Mouse (Mus musculus) layer of hippocampus, adult 2 months (tissue): ENCODE measurements around the gene Nr4a3. TPM values are rescaled to one million over a fixed set of nuclear protein-coding genes. Genes with fewer than 3 reads are reported as not detected.

Source experiments
- DNase-seq, 2 experiments: peaks; one replicate each; pipeline ENCODE4 v3.0.0; 2022; ENCODE audit warnings: low spot score in 2 of 2
- H3K27ac ChIP-seq: fragments of 200-600 bp; 2 replicates; pipeline ENCODE4 v1.8.1; 2022
- H3K4me3 ChIP-seq: fragments of 200-600 bp; 2 replicates; pipeline ENCODE4 v1.8.1; 2022; ENCODE audit warnings: mild to moderate bottlenecking
- CTCF ChIP-seq: fragments of 200-600 bp; conservative IDR thresholded peaks from 2 replicates; pipeline ENCODE4 v1.8.1; 2022; ENCODE audit warnings: antibody characterized with exemption, mild to moderate bottlenecking, moderate library complexity
- total RNA-seq, 2 experiments: library from RNA; stranded (reverse); gene quantifications; 2 replicates each; pipeline ENCODE4 v1.2.3; 2021

Nr4a3 gene
- total RNA-seq, 2 experiments from 2014 or later: 63.5 to 68.7 TPM

- no peak for DNase-seq
- Histone ChIP-seq H3K27ac (no peak overlapping the region), H3K4me3 (no peak overlapping the region)
- no peak for TF ChIP-seq CTCF
These were observed 19.4 kb downstream of the Nr4a3 start for GRCm38 (mm10) chr4:48064311-48064710.

- Histone ChIP-seq H3K4me3 (no peak overlapping the region), H3K27ac (no peak overlapping the region)
- DNase-seq: peak in 1 of 2 experiments; percentile 54
- TF ChIP-seq CTCF: no peak
These were observed 21.7 kb downstream of the Nr4a3 start for GRCm38 (mm10) chr4:48066676-48067075.

DNA sequence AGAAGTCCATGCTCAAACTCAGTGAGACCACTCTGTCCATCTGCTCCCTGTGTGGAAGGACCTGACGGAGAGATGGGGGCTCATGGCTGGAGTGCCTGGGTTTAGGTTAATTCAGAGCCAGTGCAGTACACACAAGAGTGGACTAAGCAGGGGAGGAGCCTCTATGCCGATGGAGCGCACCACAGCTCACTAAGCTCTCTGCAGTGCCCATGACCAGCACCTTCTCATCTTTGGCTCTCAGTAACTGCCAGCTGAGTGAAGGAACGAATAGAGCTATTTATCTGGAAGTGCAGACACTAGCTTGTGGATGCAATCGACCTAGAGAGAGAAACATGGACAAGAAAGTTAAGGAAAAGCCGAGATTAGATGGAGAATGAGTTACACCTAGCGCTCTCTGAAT lies 24.2 kb downstream of the Nr4a3 start:
- Histone ChIP-seq H3K4me3 (no peak overlapping the region), H3K27ac (no peak overlapping the region)
- TF ChIP-seq CTCF: no peak
- no peak for DNase-seq

DNA sequence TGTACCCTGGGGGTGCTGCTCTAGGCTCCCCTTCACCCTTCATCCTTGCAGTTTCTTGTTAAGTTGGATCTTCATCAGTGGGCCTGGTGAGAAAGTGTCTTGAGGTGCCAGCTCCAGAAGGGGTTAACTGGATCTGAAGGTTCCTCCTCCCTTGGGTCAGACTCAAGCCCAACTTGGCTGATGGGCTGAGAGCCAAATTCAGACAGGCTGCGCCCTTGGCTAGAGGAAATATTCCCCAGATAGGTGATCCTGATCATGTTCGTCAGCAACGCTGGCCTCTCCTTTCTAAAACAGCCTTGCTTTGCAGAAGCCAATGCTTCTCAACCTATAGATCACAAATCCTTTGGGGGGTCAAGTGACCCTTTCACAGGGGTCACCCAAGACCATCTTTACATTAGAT lies 27.1 kb downstream of the Nr4a3 start:
- TF ChIP-seq CTCF: no peak
- DNase-seq: no peak
- no peak overlapping the region for H3K27ac ChIP-seq
- no peak overlapping the region for H3K4me3 ChIP-seq

GRCm38 (mm10) chr4:48073325-48073724 lies 28.4 kb downstream of the Nr4a3 start:
- no peak for DNase-seq

GRCm38 (mm10) chr4:48074451-48075240 lies 29.7 kb downstream of the Nr4a3 start:
- Histone ChIP-seq H3K4me3 (no peak overlapping the region), H3K27ac (no peak overlapping the region)
- DNase-seq: no peak
- no peak for TF ChIP-seq CTCF

More at GRCm38 (mm10) chr4:48073325-48073724, 28.4 kb downstream of the Nr4a3 start:
- H3K27ac ChIP-seq: no peak overlapping the region
- no peak overlapping the region for H3K4me3 ChIP-seq
- TF ChIP-seq CTCF: no peak

- Histone ChIP-seq H3K27ac (peak overlapping the region; percentile 36; the same call in 1 of the 2 replicates), H3K4me3 (no peak overlapping the region)
- peak in 1 of 2 experiments; percentile 45 for DNase-seq
- no peak for TF ChIP-seq CTCF
These were observed 31.9 kb downstream of the Nr4a3 start for GRCm38 (mm10) chr4:48076693-48077471.

DNA sequence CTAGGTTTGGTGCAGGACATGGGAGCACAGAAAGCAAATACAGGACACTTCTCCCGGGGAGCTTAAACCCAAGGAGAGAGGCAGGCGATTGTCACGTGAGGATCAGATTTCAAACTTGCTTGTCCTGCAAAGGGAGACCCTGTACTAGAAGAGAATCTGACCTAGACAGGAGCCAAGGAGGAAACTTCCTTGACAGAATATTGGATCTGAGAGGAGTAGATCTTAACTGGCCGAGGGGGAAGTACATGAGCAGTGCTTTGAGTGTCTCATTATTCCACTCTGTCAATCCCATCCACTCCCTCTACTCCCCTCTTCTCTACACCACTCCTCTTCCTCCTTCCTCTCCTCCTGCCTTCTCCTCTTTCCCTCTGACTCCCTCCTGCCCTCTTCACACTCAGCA lies 33.3 kb downstream of the Nr4a3 start:
- H3K4me3 ChIP-seq: no peak overlapping the region
- DNase-seq: no peak
- TF ChIP-seq CTCF: no peak
- H3K27ac ChIP-seq: no peak overlapping the region

DNA sequence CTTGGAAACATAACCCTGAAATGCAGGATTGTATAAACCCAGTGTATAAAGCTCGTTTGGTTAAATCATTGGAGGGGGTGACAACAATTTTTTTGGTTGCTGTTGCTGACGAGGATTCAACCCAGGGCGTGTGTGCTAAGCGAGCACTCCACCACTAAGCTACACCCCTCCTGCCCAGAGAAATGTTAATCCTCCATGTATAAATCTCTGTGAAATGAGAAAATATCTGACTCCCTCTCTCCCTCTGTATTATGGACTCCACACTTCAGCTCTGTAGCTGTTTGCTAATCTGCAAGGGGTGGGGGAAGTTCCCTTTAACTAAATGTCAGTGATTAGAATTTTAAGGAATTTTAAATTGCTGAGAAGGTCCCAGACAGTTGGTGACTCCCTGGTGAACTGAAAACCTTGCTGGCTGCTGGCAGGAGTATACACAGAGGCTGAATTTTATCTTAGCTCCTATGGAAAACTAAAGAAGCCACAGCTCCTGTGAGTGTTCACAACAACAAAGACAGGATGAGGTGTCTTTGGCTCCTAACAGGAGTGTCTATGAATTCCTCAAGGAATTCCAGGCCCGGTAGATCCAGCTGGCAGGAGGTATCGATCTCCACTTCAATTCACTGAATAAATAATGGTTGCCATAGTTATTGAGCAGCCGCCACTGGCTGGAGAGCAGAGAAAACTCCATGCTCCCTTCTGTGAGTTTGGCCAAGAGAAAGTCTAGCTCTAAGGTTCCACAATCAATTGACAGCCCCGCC lies 34.5 kb downstream of the Nr4a3 start:
- no peak for DNase-seq
- TF ChIP-seq CTCF: no peak
- no peak overlapping the region for H3K4me3 ChIP-seq
- peak overlapping the region; percentile 15; the same call in 1 of the 2 replicates for H3K27ac ChIP-seq

GRCm38 (mm10) chr4:48083452-48083851 lies 38.5 kb downstream of the Nr4a3 start:
- H3K4me3 ChIP-seq: no peak overlapping the region
- DNase-seq: no peak
- H3K27ac ChIP-seq: no peak overlapping the region
- TF ChIP-seq CTCF: no peak

DNA sequence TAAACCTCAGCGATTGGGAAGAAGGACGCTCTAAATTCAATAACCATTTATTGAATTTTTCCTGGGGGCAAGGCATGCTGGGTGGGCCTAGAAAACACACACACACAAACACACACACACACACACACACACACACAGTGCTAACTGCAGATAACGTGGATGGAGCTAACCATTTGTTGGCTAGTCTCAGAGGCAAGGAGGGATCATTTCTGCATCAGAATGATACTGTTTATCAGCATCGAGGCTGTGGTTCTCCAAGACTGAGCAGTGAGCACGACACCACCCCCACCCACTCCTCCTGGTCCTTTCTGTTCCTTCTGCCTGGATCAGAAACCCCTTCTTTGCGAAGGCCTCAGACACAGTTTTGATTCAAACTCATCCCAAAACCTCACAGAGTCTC lies 41.7 kb downstream of the Nr4a3 start:
- no peak overlapping the region for H3K4me3 ChIP-seq
- 0 out of 2 replicates have a peak overlapping the region, but pooled peaks have one; percentile 7 for H3K27ac ChIP-seq
- no peak for DNase-seq
- TF ChIP-seq CTCF: no peak

- no peak for DNase-seq
- TF ChIP-seq CTCF: peak; percentile 54
- H3K27ac ChIP-seq: no peak overlapping the region
- H3K4me3 ChIP-seq: no peak overlapping the region
These were observed 42.5 kb downstream of the Nr4a3 start for GRCm38 (mm10) chr4:48087497-48087896.

DNA sequence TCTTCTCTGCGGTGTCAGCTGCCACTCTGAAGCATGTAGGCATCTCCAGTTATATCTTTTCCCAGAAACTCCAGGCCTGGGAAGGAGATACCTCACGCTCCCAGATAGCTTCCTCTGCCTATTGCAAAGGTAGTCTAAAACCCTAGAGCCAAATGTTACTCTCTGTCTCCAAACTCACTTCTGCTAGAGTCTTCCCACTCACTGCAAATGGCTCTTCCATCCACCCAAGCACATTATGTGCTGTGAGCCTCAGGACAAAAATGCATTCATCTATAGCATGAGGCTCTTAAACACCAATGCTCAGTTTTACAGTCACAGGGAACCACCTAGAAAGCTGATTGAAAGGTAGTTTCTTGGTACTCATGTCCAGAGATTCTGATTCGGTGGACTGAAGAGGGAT lies 48.3 kb downstream of the Nr4a3 start:
- Histone ChIP-seq H3K4me3 (no peak overlapping the region), H3K27ac (no peak overlapping the region)
- no peak for DNase-seq
- TF ChIP-seq CTCF: no peak
